Mouse (Mus musculus): Measurements from ENCODE around the gene Frmpd1. TPM values are rescaled to one million over a fixed set of nuclear protein-coding genes. Genes with fewer than 3 reads are reported as not detected.

The Frmpd1 gene
- polyA plus RNA-seq, 1 experiment from 2014 or later, result 1.7 TPM

DNA sequence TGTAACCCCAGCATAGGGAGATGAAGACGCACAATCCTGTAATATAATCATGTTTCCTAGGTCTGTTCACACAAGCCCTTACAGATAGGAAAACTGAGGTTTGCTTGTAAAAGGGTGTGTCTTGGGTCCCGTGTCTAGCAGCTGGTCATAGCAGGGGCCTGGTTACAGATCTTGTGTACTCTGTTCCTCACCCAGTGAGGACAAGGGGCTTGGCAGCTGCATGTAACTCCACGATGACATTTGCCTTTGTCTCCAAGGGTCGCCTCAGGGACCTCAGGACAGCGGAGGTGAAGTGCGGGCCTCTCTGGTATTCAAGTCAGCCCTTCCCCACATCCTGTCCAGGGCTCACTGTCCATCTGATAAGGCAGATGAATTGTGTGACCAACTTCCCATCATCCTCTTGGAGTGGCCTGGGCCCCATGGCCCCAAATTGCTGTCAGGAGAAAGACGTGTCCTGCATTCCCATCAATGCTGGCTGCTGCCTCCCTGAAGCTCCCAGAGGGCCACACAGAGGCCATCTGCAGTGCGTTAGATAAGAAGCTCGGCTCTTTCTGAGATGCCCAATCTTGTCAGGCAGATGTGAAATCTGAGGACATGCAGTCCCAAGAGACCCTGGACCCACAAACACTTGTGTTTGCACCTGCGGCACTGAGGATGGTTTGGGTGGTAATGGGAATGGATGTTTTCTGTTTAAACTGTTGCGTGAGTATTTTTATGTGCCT is 27.8 kb downstream of the Frmpd1 start:
- ATAC-seq, result no peak
- 65% methylated on average over 11 of the region's 11 CpGs for WGBS
- Histone ChIP-seq H3K36me3 (ENCODE audit: control insufficient read depth, insufficient read depth, low read length) (no peaks in the 10 kb centered on the region), H3K4me1 (ENCODE audit: control insufficient read depth, insufficient read depth, low read length) (0 out of 2 replicates have a peak, but pooled peaks cover 2% of the 10 kb centered on the region), H3K9me3 (replicated peaks; ENCODE audit: control insufficient read depth, low read length, poor library complexity, severe bottlenecking) (no peaks in the 10 kb centered on the region), H3K27me3 (ENCODE audit: control insufficient read depth, insufficient read depth, low read depth, low read length) (no peaks in the 10 kb centered on the region), H3K9ac (ENCODE audit: low read depth, low read length) (no peak overlapping the region), H3K4me2 (ENCODE audit: low read length) (no peak overlapping the region), H3K27ac (ENCODE audit: low read length) (no peak overlapping the region), H3K4me3 (ENCODE audit: low read depth, low read length) (no peak overlapping the region)

DNA sequence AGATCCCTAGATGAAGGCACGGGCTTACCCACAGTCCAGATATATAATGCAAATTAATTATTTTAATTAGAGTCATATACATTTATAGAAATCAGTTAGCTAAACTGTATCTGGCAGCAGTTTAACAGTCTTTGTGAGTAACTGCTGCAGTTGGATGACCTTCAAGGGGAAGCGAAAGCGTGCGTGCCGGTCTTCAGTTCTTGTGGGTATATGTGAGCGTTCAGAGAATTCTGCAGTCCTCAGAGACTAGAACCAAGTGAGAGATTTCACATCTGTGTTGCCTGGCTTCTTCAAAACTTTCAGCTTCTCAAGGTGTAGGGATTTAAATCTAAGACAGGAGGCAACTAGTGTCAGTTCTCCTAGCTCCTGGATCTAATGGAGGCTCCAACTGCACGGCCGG is 35.3 kb downstream of the Frmpd1 start:
- no peaks in the 10 kb centered on the region for H3K27me3 ChIP-seq (ENCODE audit: control insufficient read depth, insufficient read depth, low read depth, low read length)
- 83% methylated on average over 8 of the region's 8 CpGs for WGBS
- no peaks in the 10 kb centered on the region for H3K36me3 ChIP-seq (ENCODE audit: control insufficient read depth, insufficient read depth, low read length)
- H3K9me3 ChIP-seq (replicated peaks; ENCODE audit: control insufficient read depth, low read length, poor library complexity, severe bottlenecking), result no peaks in the 10 kb centered on the region
- no peak for ATAC-seq
- no peak overlapping the region for H3K4me3 ChIP-seq (ENCODE audit: low read depth, low read length)
- H3K4me1 ChIP-seq (ENCODE audit: control insufficient read depth, insufficient read depth, low read length), result no peaks in the 10 kb centered on the region
- H3K27ac ChIP-seq (ENCODE audit: low read length), result no peak overlapping the region
- H3K9ac ChIP-seq (ENCODE audit: low read depth, low read length), result no peak overlapping the region
- H3K4me2 ChIP-seq (ENCODE audit: low read length), result no peak overlapping the region

GRCm38 (mm10) chr4:45222395-45222794 is 37.7 kb downstream of the Frmpd1 start:
- Histone ChIP-seq H3K27me3 (ENCODE audit: control insufficient read depth, insufficient read depth, low read depth, low read length) (no peaks in the 10 kb centered on the region), H3K27ac (ENCODE audit: low read length) (no peak overlapping the region), H3K4me3 (ENCODE audit: low read depth, low read length) (no peak overlapping the region), H3K9me3 (replicated peaks; ENCODE audit: control insufficient read depth, low read length, poor library complexity, severe bottlenecking) (no peaks in the 10 kb centered on the region), H3K9ac (ENCODE audit: low read depth, low read length) (no peak overlapping the region), H3K36me3 (ENCODE audit: control insufficient read depth, insufficient read depth, low read length) (no peaks in the 10 kb centered on the region), H3K4me1 (ENCODE audit: control insufficient read depth, insufficient read depth, low read length) (no peaks in the 10 kb centered on the region), H3K4me2 (ENCODE audit: low read length) (no peak overlapping the region)
- WGBS, result 91% methylated on average over 2 of the region's 2 CpGs
- no peak for ATAC-seq

- Histone ChIP-seq H3K4me1 (ENCODE audit: control insufficient read depth, insufficient read depth, low read length) (no peaks in the 10 kb centered on the region), H3K4me2 (ENCODE audit: low read length) (no peak overlapping the region), H3K9ac (ENCODE audit: low read depth, low read length) (no peak overlapping the region), H3K4me3 (ENCODE audit: low read depth, low read length) (no peak overlapping the region), H3K27ac (ENCODE audit: low read length) (no peak overlapping the region), H3K9me3 (replicated peaks; ENCODE audit: control insufficient read depth, low read length, poor library complexity, severe bottlenecking) (no peaks in the 10 kb centered on the region), H3K27me3 (ENCODE audit: control insufficient read depth, insufficient read depth, low read depth, low read length) (no peaks in the 10 kb centered on the region), H3K36me3 (ENCODE audit: control insufficient read depth, insufficient read depth, low read length) (no peaks in the 10 kb centered on the region)
- no peak for ATAC-seq
- 85% methylated on average over 5 of the region's 5 CpGs for WGBS
These were observed 45.6 kb downstream of the Frmpd1 start for GRCm38 (mm10) chr4:45230263-45230662.

GRCm38 (mm10) chr4:45238260-45238659 is 53.6 kb downstream of the Frmpd1 start:
- Histone ChIP-seq H3K4me3 (ENCODE audit: low read depth, low read length) (no peak overlapping the region), H3K4me1 (ENCODE audit: control insufficient read depth, insufficient read depth, low read length) (no peaks in the 10 kb centered on the region), H3K9me3 (replicated peaks; ENCODE audit: control insufficient read depth, low read length, poor library complexity, severe bottlenecking) (no peaks in the 10 kb centered on the region), H3K36me3 (ENCODE audit: control insufficient read depth, insufficient read depth, low read length) (no peaks in the 10 kb centered on the region), H3K27me3 (ENCODE audit: control insufficient read depth, insufficient read depth, low read depth, low read length) (no peaks in the 10 kb centered on the region), H3K9ac (ENCODE audit: low read depth, low read length) (no peak overlapping the region), H3K27ac (ENCODE audit: low read length) (no peak overlapping the region), H3K4me2 (ENCODE audit: low read length) (no peak overlapping the region)
- ATAC-seq, result no peak
- WGBS, result 83% methylated on average over 5 of the region's 5 CpGs

GRCm38 (mm10) chr4:45241330-45241729 is 56.7 kb downstream of the Frmpd1 start:
- H3K4me3 ChIP-seq (ENCODE audit: low read depth, low read length), result no peak overlapping the region
- H3K27me3 ChIP-seq (ENCODE audit: control insufficient read depth, insufficient read depth, low read depth, low read length), result no peaks in the 10 kb centered on the region
- no peak overlapping the region for H3K4me2 ChIP-seq (ENCODE audit: low read length)
- H3K9ac ChIP-seq (ENCODE audit: low read depth, low read length), result no peak overlapping the region
- H3K27ac ChIP-seq (ENCODE audit: low read length), result no peak overlapping the region
- no peak for ATAC-seq
- no peaks in the 10 kb centered on the region for H3K9me3 ChIP-seq (replicated peaks; ENCODE audit: control insufficient read depth, low read length, poor library complexity, severe bottlenecking)
- H3K4me1 ChIP-seq (ENCODE audit: control insufficient read depth, insufficient read depth, low read length), result no peaks in the 10 kb centered on the region
- H3K36me3 ChIP-seq (ENCODE audit: control insufficient read depth, insufficient read depth, low read length), result no peaks in the 10 kb centered on the region
- WGBS, result 84% methylated on average over 5 of the region's 5 CpGs

DNA sequence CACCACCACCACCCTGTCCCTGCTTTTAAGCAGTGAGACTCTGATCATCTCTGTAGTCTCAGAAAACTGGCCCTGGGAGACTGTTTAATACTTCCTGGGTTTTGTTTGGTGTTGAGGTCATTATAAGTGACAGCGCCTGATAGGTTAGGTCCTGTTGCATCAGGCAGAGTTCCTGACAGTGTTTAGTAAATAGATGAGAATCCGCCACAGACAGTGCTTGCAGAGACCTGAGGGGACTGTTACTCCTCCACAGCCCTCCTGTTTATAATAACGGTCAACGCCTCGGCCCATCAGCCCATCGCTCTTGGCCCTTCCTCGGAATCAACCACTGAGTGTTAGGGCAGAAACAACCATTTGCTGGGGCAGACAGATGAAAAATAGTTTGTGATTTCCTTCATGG is 57.5 kb downstream of the Frmpd1 start:
- H3K9ac ChIP-seq (ENCODE audit: low read depth, low read length), result no peak overlapping the region
- H3K4me1 ChIP-seq (ENCODE audit: control insufficient read depth, insufficient read depth, low read length), result no peaks in the 10 kb centered on the region
- H3K36me3 ChIP-seq (ENCODE audit: control insufficient read depth, insufficient read depth, low read length), result no peaks in the 10 kb centered on the region
- no peaks in the 10 kb centered on the region for H3K9me3 ChIP-seq (replicated peaks; ENCODE audit: control insufficient read depth, low read length, poor library complexity, severe bottlenecking)
- no peak overlapping the region for H3K4me2 ChIP-seq (ENCODE audit: low read length)
- ATAC-seq, result no peak
- H3K27me3 ChIP-seq (ENCODE audit: control insufficient read depth, insufficient read depth, low read depth, low read length), result no peaks in the 10 kb centered on the region
- H3K27ac ChIP-seq (ENCODE audit: low read length), result no peak overlapping the region
- no peak overlapping the region for H3K4me3 ChIP-seq (ENCODE audit: low read depth, low read length)
- WGBS, result 90% methylated on average over 7 of the region's 7 CpGs

DNA sequence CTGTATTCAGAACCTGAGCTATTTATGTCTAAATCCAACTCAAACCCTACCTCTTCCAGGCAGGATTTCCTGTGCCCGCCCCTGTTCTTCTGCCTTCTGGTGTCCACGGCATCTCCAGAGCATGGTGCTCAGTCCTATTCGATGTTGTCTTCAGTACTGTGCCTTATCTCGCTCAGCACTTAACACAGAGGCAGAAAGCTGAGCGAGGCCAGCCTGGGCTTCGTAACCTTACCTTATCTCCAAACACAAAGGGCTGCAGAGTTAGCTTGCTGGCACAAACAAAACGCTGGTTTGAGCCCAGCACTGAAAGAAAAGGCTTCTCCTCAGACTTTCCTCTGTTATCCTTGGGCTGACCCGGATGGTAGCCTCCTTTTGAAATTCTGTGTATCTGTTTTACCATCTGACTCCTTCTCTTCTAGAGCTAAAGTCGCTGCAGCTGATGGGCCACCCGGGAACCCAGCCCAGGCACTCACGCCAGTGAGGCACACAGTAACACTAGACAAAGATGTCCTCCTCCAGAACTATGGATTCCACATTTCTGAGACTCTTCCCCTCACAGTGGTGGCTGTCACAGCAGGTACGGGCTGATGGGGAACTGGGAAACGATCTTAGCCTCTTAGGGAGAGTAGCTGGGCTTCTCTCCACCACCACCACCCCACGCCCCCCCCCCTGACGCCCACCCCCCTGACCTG is 58.7 kb downstream of the Frmpd1 start:
- H3K36me3 ChIP-seq (ENCODE audit: control insufficient read depth, insufficient read depth, low read length), result no peaks in the 10 kb centered on the region
- H3K4me2 ChIP-seq (ENCODE audit: low read length), result no peak overlapping the region
- no peaks in the 10 kb centered on the region for H3K27me3 ChIP-seq (ENCODE audit: control insufficient read depth, insufficient read depth, low read depth, low read length)
- no peak for ATAC-seq
- WGBS, result 65% methylated on average over 15 of the region's 15 CpGs
- no peak overlapping the region for H3K9ac ChIP-seq (ENCODE audit: low read depth, low read length)
- H3K9me3 ChIP-seq (replicated peaks; ENCODE audit: control insufficient read depth, low read length, poor library complexity, severe bottlenecking), result no peaks in the 10 kb centered on the region
- no peaks in the 10 kb centered on the region for H3K4me1 ChIP-seq (ENCODE audit: control insufficient read depth, insufficient read depth, low read length)
- H3K27ac ChIP-seq (ENCODE audit: low read length), result no peak overlapping the region
- no peak overlapping the region for H3K4me3 ChIP-seq (ENCODE audit: low read depth, low read length)

DNA sequence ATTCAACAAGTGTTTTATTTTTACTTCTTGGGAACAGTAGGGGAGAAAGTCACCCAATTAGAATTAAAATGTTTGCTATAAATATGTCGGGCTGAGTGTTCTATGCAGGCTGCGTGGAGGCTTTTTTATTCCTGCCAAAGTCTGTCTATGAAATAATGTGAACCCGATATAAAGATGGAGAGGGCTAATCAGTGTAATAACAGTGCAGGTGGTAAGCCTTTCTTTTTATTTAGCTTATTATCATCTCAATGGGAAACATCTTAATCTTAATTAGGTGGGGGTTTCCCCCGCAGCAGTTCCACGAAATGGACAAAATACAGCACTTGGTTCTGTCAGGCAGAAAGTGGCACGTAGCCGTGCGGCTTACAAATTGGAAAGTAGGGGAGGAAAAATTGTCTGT is 66.6 kb downstream of the Frmpd1 start:
- no peak overlapping the region for H3K4me2 ChIP-seq (ENCODE audit: low read length)
- no peak for ATAC-seq
- no peak overlapping the region for H3K27ac ChIP-seq (ENCODE audit: low read length)
- H3K9me3 ChIP-seq (replicated peaks; ENCODE audit: control insufficient read depth, low read length, poor library complexity, severe bottlenecking), result no peaks in the 10 kb centered on the region
- no peak overlapping the region for H3K9ac ChIP-seq (ENCODE audit: low read depth, low read length)
- H3K4me3 ChIP-seq (ENCODE audit: low read depth, low read length), result no peak overlapping the region
- peaks cover 10% of the 10 kb centered on the region; the same call in 1 of the 2 replicates for H3K4me1 ChIP-seq (ENCODE audit: control insufficient read depth, insufficient read depth, low read length)
- no peaks in the 10 kb centered on the region for H3K27me3 ChIP-seq (ENCODE audit: control insufficient read depth, insufficient read depth, low read depth, low read length)
- WGBS, result 35% methylated on average over 8 of the region's 8 CpGs
- no peaks in the 10 kb centered on the region for H3K36me3 ChIP-seq (ENCODE audit: control insufficient read depth, insufficient read depth, low read length)
